Mouse (Mus musculus) hindbrain, embryonic 15.5 days (tissue): ENCODE results near the gene Fam76a. TPM values are rescaled to one million over a fixed set of nuclear protein-coding genes. Genes with fewer than 3 reads are reported as not detected.

Source experiments
- ATAC-seq: fragments of 200-750 bp; cut with Nextera tagmentation; 2 replicates; pipeline ENCODE4 v1.8.0; 2017; ENCODE audit warnings: low read depth, moderate number of reproducible peaks, moderate TSS enrichment; ENCODE audit not compliant: low FRiP score
- H3K27ac ChIP-seq: fragments of 300-500 bp; sonication (generic); replicated peaks from 2 replicates; pipeline ENCODE4 v1.5.1; 2015; ENCODE audit warnings: mild to moderate bottlenecking, inconsistent platforms
- H3K27me3 ChIP-seq: fragments of 300-500 bp; sonication (generic); 2 replicates; pipeline ENCODE4 v1.6.1; 2015; ENCODE audit warnings: control low read depth, inconsistent platforms
- H3K36me3 ChIP-seq: fragments of 300-500 bp; sonication (generic); 2 replicates; pipeline ENCODE4 v1.6.1; 2015; ENCODE audit warnings: control low read depth, inconsistent platforms
- H3K4me1 ChIP-seq: fragments of 300-500 bp; sonication (generic); replicated peaks from 2 replicates; pipeline ENCODE4 v1.6.1; 2015; ENCODE audit warnings: control low read depth, inconsistent platforms
- H3K4me2 ChIP-seq: fragments of 300-500 bp; sonication (generic); 2 replicates; pipeline ENCODE4 v1.6.1; 2015; ENCODE audit warnings: moderate library complexity, mild to moderate bottlenecking, inconsistent platforms
- H3K4me3 ChIP-seq: fragments of 300-500 bp; sonication (generic); 2 replicates; pipeline ENCODE4 v1.5.1; 2015; ENCODE audit warnings: mild to moderate bottlenecking, inconsistent platforms
- H3K9ac ChIP-seq: fragments of 300-500 bp; sonication (generic); 2 replicates; pipeline ENCODE4 v1.6.1; 2015; ENCODE audit warnings: inconsistent platforms
- H3K9me3 ChIP-seq: fragments of 300-500 bp; sonication (generic); 2 replicates; pipeline ENCODE4 v1.6.1; 2016; ENCODE audit warnings: control low read depth, inconsistent platforms
- WGBS: fragments of 180-500 bp; shearing (Covaris S2); methylation state at CpG from one replicate; pipeline ENCODE4 v1.1.7; 2015; 5-methylcytosine and 5-hydroxymethylcytosine counted together
- polyA plus RNA-seq: library from polyadenylated mRNA; unstranded; fragments of >200 nt; fragmentation: Nextera tagmentation; extraction: Ambion mirVana; gene quantifications from 2 replicates; pipeline ENCODE4 v1.2.1, GENCODE M21; 2015

The Fam76a gene
- polyA plus RNA-seq, 1 experiment from 2014 or later: 38.3 TPM

DNA sequence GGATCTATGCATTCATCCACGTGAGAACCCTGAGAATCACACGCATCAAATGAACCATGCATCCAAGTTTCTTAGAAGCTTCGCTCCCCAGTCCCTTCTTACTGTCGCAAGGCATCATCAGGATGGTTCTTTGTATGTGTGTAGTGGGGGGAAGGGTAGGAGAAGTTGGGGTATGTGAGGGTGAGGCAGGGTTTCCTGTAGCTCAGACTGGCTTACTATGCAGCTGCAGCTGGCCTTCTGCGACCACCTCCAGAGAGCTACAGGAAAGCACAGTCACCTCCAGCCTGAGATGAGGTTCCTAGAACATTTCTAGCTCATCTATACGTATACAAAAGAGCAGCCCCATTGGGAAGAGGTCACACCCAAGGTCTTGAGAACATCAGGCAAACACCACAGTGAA lies 10.2 kb downstream of the Fam76a start:
- no peaks in the 10 kb centered on the region for H3K4me1 ChIP-seq
- H3K9ac ChIP-seq: no peak overlapping the region
- no peak overlapping the region for H3K4me3 ChIP-seq
- no peak for ATAC-seq
- H3K9me3 ChIP-seq: no peaks in the 10 kb centered on the region
- H3K4me2 ChIP-seq: no peak overlapping the region
- peaks cover 83% of the 10 kb centered on the region for H3K36me3 ChIP-seq
- H3K27ac ChIP-seq: no peak overlapping the region
- WGBS: 88% methylated on average over 6 of the region's 6 CpGs
- no peaks in the 10 kb centered on the region for H3K27me3 ChIP-seq

DNA sequence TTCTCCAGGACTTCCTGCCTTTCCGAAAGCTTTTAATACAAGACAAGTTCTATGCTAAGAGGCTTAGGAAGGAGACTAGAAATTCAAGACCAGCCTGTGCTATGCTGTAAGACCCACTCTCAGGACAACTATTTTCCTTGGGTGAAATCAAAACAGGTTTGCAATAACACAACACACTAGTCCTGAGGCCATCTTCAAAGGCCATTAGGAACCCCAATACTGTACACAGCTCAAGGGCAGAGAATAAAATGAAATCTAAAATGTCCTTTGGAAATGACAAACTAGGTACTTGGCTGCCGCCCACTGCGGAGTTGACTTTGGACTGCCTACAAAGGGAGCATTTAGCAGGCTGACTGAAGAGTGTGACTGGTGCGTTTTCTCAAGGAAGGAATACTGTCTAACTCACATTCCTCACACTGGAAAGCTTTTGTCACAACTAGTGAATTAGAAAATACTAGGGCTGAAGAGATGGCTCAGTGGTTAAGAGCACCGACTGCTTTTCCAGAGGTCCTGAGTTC lies 16.5 kb downstream of the Fam76a start:
- Histone ChIP-seq H3K4me1 (no peaks in the 10 kb centered on the region), H3K27me3 (no peaks in the 10 kb centered on the region), H3K36me3 (peaks cover 71% of the 10 kb centered on the region), H3K4me2 (no peak overlapping the region), H3K9me3 (no peaks in the 10 kb centered on the region), H3K9ac (no peak overlapping the region), H3K4me3 (no peak overlapping the region), H3K27ac (no peak overlapping the region)
- ATAC-seq: no peak
- 89% methylated on average over 5 of the region's 5 CpGs for WGBS

DNA sequence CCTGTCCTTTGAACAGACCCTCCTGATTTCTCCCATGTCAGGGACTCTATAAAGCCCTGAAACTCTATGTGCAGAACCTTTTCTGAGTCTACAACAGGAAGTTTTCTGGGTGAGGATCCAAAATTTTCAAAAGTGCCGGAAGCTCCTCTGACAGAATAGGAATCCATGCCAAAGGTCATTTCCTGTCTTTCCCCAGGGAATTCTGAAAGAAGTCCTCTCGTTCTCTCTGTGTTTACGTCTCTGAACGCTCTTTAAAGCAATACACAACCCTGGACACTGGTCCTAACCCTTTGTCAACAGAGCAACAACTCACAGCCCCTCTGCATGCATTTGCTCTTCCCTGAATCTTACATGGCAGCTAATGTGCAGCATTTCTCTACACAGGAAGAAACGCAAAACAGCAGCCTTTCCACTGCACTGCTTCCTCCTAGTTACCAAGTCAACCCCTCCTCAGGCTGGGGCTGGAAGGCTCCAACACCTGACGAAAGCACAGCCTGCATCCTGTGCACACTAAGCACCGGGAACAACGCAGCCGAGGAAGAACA lies 17.5 kb downstream of the Fam76a start:
- no peak overlapping the region for H3K4me3 ChIP-seq
- WGBS: 81% methylated on average over 9 of the region's 9 CpGs
- no peaks in the 10 kb centered on the region for H3K4me1 ChIP-seq
- no peaks in the 10 kb centered on the region for H3K9me3 ChIP-seq
- H3K9ac ChIP-seq: no peak overlapping the region
- no peak overlapping the region for H3K27ac ChIP-seq
- ATAC-seq: no peak
- no peak overlapping the region for H3K4me2 ChIP-seq
- peaks cover 62% of the 10 kb centered on the region for H3K36me3 ChIP-seq
- H3K27me3 ChIP-seq: no peaks in the 10 kb centered on the region

DNA sequence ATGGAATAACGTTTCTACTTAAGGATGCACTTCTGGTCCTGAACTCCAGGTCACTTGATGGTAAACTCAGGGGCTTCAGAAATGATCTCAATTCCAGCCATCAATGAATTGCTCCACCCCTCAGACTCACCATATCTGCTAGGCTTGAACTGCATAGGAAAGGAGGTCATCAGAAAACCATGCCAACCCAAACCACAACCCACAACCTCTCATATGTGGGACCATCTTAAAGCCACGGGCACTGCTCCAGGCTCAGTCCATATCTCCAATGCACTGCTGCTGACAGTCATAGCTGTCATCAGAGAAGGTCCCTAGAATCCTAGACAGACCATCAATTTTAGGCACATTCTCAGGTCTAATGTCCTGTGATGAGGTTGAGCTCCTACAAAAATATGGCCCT lies 18.3 kb downstream of the Fam76a start:
- Histone ChIP-seq H3K4me3 (no peak overlapping the region), H3K4me2 (no peak overlapping the region), H3K27me3 (no peaks in the 10 kb centered on the region), H3K9me3 (no peaks in the 10 kb centered on the region), H3K36me3 (peaks cover 54% of the 10 kb centered on the region), H3K4me1 (no peaks in the 10 kb centered on the region), H3K27ac (no peak overlapping the region), H3K9ac (no peak overlapping the region)
- ATAC-seq: no peak
- 92% methylated on average over 2 of the region's 2 CpGs for WGBS

DNA sequence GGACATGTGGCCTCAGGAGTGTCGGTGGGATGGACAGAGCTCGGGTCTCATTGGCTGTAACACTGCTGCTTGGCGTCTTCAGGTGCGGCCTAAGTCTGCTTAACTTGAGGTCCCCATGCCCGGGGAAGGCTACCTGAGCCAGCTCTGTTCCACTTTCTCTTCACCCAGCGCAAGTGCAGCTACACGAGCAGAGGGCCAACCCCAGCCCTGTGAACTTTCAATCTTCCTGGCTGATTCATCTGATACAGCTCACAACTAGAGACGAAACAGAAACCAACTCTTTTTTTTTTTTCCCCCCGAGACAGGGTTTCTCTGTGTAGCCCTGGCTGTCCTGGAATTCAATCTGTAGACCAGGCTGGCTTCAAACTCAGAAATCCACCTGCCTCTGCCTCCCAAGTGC lies 24.2 kb downstream of the Fam76a start:
- no peak overlapping the region for H3K9ac ChIP-seq
- H3K27ac ChIP-seq: no peak overlapping the region
- no peak overlapping the region for H3K4me2 ChIP-seq
- H3K9me3 ChIP-seq: no peaks in the 10 kb centered on the region
- no peak overlapping the region for H3K4me3 ChIP-seq
- H3K4me1 ChIP-seq: 0 out of 2 replicates have a peak, but pooled peaks cover 8% of the 10 kb centered on the region
- H3K27me3 ChIP-seq: no peaks in the 10 kb centered on the region
- WGBS: 91% methylated on average over 9 of the region's 9 CpGs
- peaks cover 17% of the 10 kb centered on the region for H3K36me3 ChIP-seq
- no peak for ATAC-seq

DNA sequence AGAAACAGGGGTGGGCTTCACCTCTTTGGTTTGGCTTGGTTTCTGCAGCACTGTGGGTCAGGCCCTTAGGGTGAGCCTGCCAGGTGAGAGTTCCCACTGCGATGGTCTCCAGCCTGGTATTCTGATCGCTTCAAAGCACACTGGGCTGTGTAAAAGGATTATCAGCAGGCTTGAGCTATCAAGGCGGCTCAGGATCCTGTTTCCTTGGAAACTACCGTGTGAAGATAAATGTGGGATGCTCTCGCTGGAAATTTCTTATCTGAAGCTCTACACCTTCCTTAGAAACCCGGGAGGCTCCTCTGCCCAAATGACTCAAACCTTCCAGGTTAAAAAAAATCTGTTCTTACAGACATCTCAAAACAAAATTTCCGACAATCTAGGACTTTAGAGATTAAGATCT lies 28.0 kb downstream of the Fam76a start:
- Histone ChIP-seq H3K9me3 (no peaks in the 10 kb centered on the region), H3K9ac (no peak overlapping the region), H3K27ac (no peak overlapping the region), H3K27me3 (no peaks in the 10 kb centered on the region), H3K4me2 (no peak overlapping the region), H3K4me3 (no peak overlapping the region), H3K4me1 (0 out of 2 replicates have a peak, but pooled peaks cover 8% of the 10 kb centered on the region), H3K36me3 (no peaks in the 10 kb centered on the region)
- WGBS: 27% methylated on average over 7 of the region's 7 CpGs
- ATAC-seq: no peak

DNA sequence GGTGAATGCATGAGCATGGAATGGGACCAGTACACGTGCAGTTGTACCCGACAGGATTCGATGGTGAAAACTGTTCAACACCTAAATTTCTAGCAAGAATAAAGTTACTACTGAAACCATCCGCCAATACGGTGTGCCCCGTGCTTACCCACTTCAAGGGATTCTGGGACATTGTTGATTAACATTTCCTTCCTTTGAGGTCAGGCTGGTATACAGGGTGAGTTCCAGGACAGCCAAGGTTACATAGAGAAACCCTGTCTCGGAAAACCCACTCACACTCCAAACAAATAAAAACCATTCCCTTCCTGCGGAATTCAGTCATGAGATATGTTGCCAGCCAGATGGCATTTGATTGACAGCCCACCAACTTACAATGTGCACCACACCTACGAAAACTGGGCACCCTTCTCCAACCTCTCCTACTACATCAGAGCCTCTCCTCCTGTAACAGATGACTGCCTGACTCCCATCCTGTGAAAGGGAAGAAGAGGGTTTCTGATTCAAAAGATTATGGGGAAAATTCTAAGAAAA lies 37.4 kb downstream of the Fam76a start:
- Histone ChIP-seq H3K9me3 (no peaks in the 10 kb centered on the region), H3K27me3 (no peaks in the 10 kb centered on the region), H3K36me3 (no peaks in the 10 kb centered on the region), H3K4me2 (peak overlapping the region; percentile 87), H3K4me3 (peak overlapping the region; percentile 85), H3K27ac (peak overlapping the region; percentile 86), H3K4me1 (peaks cover 29% of the 10 kb centered on the region), H3K9ac (peak overlapping the region; percentile 82)
- WGBS: 14% methylated on average over 9 of the region's 9 CpGs
- no peak for ATAC-seq

DNA sequence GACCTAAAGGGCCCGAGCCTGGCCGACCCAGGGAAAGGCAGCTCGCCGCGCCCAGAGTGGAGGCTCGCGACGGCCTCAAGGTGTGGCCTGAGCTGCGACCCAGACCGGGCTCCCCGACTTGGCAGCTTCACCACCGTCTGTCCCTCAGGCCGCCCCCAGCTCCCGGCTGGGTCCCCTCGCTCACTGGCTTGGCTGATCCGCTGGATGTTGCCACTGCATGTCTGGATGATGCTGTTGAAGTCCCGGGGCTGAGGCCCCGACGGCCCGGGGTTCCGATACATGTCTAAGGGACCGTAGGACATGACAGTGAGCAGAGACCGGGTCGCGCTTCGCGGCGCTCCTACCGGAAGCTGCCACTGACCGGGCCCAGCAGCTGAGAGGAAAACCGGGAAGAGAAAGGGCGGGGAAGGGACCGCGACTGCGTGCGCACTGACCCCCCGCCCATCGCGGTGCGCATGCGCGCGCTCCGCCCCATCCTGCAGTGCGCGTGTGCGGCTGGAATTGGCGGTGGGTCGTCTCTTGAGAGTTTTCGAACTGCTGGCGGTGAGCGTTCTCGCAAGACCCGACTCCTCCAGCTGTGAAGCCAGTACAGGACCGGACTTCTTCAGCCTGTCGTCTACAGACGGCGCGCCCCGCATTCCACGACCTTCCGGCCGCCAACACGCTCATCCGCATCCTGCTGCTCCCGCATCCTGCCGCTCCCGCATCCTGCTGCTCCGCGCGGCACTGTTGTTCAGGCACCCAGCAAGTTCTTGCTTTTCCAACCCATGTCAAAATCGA lies 38.1 kb downstream of the Fam76a start, which contains the start of gene Stx12:
Gene Stx12, minus strand, starts transcription at position 446 of the 780 bp plus-strand sequence.
- Histone ChIP-seq H3K4me1 (peaks cover 29% of the 10 kb centered on the region), H3K9me3 (no peaks in the 10 kb centered on the region), H3K4me2 (peak within 1 kb of the TSS; percentile 87), H3K4me3 (peak within 1 kb of the TSS; percentile 85), H3K27ac (peak within 1 kb of the TSS; percentile 86), H3K27me3 (no peaks in the 10 kb centered on the region), H3K9ac (peak within 1 kb of the TSS; percentile 82), H3K36me3 (no peaks in the 10 kb centered on the region)
- under 1% methylated on average over 72 of the region's 72 CpGs for WGBS
- peak; percentile 95 for ATAC-seq

DNA sequence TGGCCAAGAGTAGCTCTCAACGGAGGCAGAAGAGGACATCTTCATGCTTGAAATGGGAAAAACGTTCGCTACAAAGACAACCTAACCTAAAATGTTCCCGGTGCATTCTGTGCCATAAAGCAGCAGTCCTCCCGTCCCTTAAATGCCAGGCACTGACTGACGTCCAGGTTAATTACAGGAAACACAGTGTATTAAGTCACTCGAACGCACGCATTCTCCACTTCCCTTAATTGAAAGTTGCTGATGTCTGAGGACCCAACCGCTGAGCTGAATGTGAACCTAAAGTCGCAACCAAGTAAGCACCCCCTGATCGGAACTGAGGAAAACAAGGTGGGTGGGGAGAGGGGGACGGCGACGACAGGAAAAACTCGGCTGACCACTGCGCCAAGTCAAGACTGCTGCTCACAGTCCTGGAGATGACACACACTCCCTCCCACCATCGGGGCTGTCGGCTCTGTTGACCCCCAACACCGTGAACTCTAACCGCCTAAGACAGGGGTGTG lies 38.7 kb downstream of the Fam76a start:
- Histone ChIP-seq H3K4me2 (peak overlapping the region; percentile 87), H3K27ac (peak overlapping the region; percentile 86), H3K9me3 (no peaks in the 10 kb centered on the region), H3K4me3 (peak overlapping the region; percentile 85), H3K36me3 (no peaks in the 10 kb centered on the region), H3K9ac (peak overlapping the region; percentile 82), H3K4me1 (peaks cover 29% of the 10 kb centered on the region), H3K27me3 (no peaks in the 10 kb centered on the region)
- 4% methylated on average over 21 of the region's 21 CpGs for WGBS
- no peak for ATAC-seq

DNA sequence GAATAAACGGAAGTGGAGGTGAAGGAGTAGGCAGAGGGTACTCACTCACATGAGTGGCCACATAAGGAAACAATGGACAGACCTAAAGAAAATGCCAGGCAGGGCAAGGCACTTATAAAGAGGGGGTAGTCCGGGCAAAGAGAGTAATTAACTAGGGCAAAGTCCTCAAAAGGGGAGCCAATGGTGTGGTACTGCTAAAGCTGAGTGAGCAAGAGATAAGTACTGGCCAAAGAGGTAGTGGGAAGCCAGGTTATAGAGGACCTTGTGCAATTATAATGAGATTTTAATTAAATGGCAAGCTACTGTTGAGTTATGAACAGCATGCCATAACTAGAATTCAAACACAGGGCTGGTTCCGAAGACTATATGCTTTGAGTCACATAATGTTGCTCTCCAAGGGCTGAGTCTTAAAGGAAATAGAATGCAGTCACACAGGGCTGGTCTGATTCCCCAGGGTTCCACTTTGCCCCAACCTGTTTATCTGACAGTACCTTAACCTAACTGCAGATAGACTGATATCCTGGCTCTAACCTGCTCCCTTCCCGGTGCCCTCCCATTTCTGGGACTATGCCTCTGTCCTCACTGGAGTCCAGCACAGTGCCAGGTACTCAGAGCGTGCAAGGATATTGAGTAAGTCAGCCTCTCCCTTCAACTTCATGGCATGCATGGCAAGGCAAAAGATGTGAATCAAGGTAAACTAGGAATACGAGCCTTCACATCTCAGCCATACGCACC lies 47.8 kb downstream of the Fam76a start:
- Histone ChIP-seq H3K36me3 (peaks cover 16% of the 10 kb centered on the region), H3K4me3 (no peak overlapping the region), H3K4me2 (no peak overlapping the region), H3K27me3 (no peaks in the 10 kb centered on the region), H3K9me3 (no peaks in the 10 kb centered on the region), H3K27ac (no peak overlapping the region), H3K9ac (no peak overlapping the region), H3K4me1 (no peaks in the 10 kb centered on the region)
- WGBS: 92% methylated on average over 7 of the region's 7 CpGs
- no peak for ATAC-seq

DNA sequence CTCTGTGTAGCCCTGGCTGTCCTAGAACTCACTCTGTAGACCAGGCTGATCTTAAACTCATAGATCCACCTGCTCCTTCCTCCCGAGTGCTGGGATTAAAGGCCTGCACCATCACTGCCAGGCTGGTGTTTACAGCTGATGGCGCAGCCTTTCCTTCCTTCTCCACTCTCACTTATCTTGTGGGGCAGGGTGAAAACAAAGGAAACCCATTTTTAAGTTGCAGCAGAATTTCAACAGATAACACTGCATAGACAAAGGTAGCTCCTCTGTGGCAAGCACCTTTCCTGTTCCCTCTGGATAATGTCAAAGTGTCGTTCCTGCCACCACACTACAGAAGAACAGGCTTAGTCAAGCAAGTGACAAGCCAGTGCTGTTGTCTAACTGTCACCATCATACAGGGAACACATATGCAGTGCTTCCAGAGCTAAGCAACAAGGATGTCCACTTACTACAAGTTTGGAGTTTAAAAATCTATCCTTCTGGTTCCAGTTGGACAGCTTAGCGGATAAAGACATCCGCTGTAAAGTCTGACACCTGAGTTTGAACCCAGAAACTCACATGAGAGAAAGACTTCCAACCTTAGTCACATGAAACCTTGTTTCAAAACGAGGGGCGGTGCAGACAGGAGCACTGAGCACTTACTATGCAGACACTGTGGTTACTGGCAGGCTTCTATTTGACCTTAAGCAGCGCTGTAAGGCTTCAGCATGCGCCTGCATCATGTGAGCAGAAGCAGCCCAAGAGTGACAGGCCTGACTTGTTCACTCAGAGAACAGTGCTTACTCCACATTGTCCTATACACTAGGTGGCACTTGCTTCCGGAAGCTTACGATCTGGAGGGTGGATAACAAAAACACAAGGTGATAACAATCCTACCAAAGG lies 48.6 kb downstream of the Fam76a start:
- H3K36me3 ChIP-seq: peaks cover 25% of the 10 kb centered on the region
- H3K9ac ChIP-seq: no peak overlapping the region
- ATAC-seq: no peak
- no peaks in the 10 kb centered on the region for H3K9me3 ChIP-seq
- WGBS: 90% methylated on average over 11 of the region's 11 CpGs
- H3K4me2 ChIP-seq: no peak overlapping the region
- no peaks in the 10 kb centered on the region for H3K27me3 ChIP-seq
- H3K4me3 ChIP-seq: no peak overlapping the region
- H3K27ac ChIP-seq: no peak overlapping the region
- no peaks in the 10 kb centered on the region for H3K4me1 ChIP-seq
